Mouse (Mus musculus): ENCODE measurements at regions not wholly inside any gene's neighbourhood (a gene's known extent, or its start where the extent isn't known, plus 50 kb on each side); places are given as distances from the start of the nearest gene placed in this dataset.

DNA sequence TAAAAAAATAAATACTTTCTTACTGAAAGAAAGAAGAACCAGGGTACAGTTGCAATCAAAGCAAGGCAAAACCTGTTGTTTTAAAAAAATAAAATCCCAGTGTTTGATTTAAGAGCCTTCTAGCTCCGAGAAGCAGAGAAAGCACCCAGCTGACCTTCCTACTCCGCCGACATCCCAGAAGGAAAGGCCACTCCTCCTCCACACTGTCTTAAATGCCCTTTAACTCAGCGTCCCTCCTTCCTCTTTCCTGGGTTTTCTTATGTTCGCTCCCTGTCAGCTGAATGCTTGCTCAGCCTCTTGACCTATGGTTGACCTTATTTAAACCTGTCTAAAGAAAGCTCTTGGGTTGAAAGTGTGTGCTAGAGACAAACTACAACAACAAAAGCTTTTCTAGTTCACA, 79.1 kb downstream of the Sptssa start:
- DNase-seq (ENCODE audit: low spot score in 2 of 2) = no peak

DNA sequence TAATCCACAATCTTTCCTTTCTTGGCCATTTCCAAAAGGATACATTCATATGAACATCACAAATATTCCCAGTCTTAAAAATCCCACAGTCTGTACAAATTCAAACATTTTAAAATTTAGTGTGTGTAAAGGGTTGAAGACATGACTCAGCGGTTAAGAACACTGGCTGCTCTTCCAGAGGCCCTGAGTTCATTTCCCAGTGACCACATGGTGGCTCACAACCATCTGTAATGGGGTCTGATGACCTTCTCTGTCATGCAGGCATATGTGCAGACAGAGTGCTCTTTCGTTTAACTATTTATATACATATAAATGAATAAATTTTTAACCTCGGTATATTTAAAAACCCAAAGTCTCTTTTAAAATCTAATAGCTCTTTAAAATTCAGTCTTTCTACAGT, 79.6 kb downstream of the Sptssa start:
- DNase-seq (ENCODE audit: low spot score in 2 of 2) = no peak

DNA sequence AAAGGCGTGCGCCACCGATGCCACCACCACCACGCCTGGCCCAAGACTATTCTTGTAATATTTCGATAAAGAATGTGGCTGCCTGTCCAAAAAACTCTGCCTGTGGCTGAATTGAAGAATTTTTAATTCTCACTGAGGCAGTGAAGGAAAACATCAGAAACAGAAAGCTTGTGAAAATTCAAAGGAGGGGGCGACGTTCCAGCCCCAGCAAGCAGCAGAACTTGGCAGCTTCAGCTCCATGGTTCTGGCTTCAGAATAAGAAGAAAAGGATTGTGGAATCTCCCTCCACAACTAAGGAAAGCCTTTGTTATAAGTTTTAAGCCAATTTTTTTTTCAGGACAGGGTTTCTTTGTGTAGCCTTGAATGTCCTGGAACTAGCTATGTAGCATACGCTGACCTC, 83.5 kb downstream of the Sptssa start:
- no peak for DNase-seq (ENCODE audit: low spot score in 2 of 2)

DNA sequence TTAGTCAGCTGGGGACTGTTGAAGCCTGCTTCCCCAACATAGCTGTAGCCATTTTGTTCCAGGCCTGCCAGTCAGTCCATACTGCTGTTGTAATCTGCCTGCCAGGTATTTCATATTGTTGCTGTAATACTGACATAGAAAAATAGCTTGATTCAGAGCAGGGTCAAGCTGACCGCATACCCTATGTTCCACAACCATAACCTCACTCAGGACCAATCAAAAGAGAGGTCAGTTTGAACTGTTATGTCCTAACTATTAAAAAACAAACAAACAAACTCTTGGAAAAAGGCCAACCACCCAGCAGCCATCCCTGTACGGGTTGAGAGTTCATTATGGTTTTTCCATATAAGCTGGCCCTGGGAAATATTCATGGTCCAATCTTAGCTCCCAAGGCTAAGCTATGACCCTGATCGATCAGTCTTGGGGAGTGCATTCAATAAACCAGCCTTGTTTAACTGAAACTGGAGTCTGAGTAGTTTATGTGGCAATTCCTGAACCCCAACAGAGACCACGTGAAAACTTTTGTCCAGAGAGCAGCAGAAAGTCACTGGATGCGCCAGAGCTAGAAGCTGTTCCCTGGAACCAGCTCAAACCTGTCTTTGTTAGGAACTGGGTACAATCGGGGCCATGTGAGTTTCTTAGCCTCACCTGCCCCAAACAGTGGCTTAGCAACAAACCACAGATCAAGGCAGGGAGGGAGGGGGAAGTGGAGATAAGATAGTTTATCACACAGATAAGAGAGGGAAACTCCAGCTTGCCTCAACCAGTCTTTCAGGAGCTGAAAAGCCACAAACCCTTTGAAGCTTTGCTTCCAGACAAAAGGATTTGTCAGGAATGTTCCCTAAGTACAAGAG, 88.1 kb downstream of the Sptssa start:
- DNase-seq (ENCODE audit: low spot score in 2 of 2) = no peak

DNA sequence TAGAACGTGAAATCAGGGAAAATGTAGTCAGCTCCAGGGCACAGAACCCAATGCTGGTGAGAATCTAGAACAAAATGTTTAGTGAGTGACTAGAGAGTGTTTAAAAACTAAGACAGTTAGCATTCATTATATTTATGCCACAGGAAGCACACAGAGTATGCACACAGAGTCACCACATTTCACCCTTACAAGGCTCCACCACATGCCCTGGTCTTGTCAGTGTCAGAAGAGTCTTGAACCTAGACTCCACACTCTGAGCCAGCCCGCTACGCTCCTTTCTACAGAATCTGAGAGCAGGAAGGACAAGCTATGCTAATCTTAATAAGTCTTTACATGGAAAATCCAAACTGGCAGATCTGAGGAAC, 89.0 kb downstream of the Sptssa start:
- no peak for DNase-seq (ENCODE audit: low spot score in 2 of 2)

DNA sequence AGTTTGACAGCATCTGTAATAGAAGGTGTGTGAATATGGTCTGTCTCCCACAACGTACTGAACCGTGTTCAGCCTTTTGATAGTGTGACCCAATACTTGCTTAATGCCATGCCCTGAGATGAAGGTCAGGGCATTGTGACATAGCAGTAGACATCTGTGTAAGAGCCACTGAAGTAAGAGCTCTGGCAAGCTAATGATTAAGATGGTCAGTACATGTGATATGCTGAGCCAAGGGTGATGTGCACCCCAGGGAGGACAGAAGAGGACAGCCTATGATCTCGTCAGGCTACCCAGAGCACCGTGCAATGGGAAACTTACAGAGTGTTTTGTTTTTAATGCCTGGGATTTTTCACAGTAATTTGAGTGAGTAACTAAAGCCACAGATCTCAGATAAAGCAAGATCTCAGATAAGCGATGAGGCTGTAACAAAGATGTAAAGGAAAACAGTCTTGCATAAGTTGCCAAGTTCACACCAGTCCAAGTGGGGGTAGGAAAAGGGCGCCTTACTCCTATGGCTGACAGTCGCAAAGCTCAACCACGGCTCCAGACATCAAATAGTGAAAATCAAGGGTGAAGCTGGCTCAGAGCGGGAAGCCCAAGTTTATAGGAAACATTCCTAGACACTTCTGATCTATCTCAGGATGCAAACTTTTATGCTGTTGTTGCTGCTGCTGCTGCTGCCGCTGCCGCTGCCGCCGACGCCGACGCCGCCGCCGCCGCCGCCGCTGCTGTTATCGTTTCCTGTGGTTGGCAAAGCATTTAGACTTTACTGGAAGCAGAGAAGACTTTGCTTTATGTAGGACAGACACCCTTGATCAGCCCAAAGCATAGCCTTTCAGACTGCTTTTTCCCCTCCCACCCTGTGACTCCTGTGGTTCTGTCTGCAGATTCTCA, 89.6 kb downstream of the Sptssa start:
- DNase-seq (ENCODE audit: low spot score in 2 of 2) = no peak

DNA sequence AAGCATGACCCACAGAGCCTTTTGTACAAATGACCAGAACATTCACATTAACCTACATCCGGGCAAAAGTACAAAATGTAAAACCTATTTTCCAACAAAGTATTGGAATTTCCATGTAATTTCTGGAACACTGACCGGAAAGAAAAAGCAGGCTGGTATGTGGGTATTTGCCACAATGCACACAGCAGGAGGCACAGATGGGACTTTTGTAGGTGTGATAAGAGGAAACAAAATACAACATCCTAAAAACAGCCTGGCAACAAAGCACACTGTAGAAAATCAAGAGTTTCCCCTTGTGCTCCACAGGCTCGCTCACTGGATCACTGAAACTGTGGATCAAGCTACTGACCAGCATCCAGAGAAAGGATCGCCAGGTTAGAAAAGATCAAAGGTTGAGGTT, 94.4 kb downstream of the Sptssa start:
- DNase-seq (ENCODE audit: low spot score in 2 of 2) = no peak

DNA sequence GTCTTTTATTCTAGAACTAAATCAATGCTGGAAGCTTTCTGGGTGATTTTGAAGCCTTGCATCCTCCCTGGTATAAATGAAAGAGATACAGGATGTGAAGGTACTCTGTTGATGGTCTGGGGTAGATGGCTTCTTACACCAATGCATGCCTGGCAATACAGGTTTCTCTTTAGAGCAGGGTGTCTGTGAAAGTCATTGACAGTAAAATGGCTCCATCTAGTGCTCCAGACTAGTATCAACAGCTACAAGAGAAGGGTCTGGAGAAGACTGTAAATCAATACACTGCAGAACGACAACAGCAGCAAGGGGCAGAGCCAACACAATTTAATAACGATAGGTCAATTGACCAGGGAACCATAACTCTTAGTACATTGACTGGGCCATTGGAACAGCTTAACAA, 98.3 kb downstream of the Sptssa start:
- DNase-seq (ENCODE audit: low spot score in 2 of 2) = no peak

DNA sequence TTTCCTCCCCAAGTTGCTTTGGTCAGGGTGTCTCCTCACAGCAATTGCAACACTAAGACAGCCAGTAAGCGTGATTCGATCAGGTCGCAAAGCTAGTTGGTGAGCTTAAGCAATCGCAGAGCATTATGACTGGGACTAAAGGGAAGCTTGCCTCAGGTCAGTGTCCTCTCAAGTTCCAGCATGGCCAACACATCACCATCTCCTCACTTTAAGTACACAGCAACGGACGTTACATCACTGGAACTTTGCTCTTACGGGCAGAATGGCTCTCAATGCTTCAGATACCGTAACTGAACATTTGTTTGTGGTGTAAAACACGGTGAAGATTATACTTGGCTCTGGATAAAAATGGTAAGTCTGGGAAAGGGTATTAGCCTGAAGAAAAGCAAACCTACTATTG, 106.7 kb downstream of the Sptssa start:
- no peak for DNase-seq (ENCODE audit: low spot score in 2 of 2)

DNA sequence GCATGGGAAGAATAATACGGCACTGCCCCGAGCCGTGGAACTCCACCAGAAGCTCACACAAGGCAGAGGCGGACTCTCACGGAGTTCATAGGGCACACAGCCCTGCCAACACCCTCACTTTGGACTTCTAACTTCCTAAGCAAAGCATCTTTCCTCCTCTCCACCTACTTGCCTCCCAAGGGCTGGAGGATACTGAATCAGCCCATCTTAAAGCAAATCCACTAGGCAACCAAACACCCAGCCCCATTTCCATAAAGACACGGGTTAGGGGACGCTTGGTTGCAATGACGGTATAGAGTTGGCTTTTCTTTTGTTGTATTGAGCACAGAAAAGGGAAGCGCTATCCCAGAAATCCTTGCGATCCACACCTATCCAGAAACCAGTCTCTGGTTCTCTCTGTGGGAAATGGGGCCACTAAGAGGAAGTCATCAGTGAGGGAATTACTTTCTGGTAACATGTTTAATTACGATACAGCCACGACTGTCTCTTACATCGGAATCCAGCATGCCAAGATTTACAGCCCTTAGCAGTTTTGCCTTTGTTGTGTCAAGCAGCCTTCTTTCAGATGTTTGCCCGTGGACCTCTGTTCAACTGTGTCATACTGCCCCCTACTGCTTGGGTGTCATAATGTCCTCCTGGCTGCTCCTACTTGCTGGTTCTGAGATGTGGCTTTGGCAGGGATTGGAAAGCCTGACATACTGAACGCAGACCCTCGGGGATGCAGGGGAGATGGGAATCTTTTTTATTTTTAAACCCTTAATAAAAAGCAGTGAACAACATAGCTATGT, 110.4 kb downstream of the Sptssa start:
- peak in 1 of 2 experiments; percentile 8 for DNase-seq (ENCODE audit: low spot score in 2 of 2)

DNA sequence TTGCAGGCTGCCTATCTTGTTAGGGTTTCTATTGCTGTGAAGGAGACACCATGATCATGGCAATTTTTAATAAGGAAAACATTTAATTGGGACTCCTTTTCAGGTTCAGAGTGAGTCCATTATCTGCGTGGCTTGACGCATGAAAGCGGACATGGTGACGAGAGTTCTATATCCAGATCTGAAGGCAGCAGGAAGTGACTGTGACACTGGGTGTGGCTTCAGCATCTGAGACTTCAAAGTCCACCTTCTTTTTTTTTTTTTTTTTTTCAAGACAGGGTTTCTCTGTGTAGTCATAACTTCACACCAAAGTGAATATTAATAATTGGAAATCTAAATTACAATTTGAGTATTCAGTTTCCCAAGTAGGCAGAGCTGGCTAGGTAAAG, 118.1 kb downstream of the Sptssa start:
- no peak for DNase-seq (ENCODE audit: low spot score in 2 of 2)

DNA sequence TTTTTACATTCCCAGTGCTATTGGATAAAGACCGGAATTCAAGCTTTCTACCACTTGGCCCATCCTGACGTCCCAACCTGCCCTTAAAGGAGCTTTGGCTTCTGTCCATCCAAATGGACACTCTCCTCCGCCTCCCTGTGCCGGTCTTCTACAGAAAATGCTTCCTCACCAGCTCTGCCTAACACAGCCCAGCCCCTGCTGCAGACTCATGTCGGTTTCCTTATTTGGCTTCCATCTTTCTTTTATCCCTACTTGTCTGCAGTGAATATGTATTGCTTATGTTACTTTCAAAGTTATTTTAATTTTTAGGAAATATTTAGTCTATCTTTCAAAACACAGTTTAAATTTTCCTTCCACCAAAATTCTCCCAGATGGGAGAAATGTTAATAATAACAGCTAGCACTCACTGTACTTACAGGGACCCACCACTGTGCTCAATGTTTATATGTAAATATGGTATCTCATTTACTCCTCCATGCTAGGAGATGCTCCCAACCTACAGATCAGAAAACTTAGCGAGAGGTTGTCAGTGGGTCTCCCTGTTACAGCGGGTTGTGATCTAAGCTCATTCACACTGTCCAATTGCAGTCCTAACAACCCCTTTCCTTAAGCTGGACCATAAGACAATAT, 118.6 kb downstream of the Sptssa start:
- DNase-seq (ENCODE audit: low spot score in 2 of 2) = no peak

DNA sequence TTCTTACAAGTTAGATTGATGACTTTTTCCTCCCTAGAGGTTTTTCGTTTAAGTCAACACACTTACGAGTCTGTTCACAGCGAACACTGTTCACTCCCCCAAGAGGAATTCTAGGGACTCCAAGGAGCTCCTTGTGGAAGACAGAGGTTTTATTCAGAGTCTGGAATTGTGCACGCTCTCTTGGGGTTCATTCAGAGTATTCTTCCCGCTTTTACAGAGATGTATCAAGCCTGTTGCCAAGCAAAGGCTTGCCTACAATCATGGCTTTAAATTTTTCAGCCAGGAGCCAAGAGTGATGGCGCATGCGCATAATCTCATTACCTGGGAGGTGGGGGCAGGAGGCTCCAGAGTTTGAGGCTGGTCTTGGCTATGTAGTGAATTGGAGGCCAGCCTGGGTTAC, 119.4 kb downstream of the Sptssa start:
- DNase-seq (ENCODE audit: low spot score in 2 of 2) = no peak

DNA sequence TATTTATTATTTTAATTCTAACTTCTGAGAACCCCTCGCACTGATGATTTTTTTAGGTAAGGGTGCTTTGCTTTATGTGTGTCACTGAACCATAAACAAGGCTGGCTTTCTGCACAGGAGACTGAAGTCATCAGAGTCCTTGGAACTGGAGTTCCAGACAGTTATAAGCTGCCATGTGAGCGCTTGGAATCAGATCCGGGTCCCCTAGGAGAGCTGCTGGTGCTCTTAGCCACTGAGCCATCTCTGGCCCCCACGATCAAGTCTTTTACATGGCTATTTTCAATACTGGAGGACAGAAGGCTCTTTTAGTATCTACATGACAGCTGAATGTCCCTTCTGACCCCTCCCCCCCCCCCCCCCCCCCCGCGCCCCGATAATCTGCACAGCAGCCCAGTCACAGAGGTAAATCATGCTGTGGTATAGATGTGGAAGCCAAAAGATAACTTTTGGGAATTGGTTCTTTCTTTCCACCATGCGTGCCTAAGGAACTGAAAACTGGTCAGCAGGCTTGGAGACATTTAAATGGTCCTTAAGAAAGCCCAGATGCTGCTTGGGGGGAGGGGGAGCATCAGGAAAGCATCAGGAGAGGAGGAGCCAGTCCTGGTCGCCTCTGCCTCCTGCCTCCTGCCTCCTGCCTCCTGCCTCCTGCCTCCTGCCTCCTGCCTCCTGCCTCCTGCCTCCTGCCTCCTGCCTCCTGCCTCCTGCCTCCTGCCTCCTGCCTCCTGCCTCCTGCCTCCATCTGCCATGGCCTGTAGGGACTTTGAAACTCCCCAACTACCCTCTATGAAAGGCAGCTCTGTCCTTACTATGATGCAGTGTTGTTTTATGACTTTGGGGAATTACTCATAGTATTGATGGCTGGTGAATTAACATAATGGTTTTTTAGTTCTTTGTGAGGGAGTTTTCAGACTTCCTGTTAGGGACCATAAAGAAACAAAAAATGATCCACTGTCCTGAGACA, 120.5 kb downstream of the Sptssa start:
- DNase-seq (ENCODE audit: low spot score in 2 of 2) = no peak

DNA sequence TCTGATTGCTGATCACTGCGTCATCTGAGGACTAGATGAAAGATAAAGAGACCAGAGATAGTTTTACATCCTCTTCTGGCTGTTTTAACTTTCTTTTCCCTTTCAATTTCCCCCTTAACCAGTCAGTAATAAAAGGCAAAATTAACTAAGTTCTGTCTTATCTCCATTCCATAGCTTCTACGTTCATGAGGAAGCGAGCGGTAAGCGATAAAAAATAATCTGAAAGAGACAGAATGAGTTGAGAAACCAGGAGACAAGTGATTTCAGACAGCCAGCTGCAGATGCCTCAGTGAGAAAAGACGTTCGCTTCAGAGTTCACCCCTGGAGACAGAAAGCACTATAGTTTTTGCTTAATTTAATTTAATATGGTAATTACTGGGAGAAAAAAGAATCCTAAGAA, 121.5 kb downstream of the Sptssa start:
- DNase-seq (ENCODE audit: low spot score in 2 of 2) = no peak

DNA sequence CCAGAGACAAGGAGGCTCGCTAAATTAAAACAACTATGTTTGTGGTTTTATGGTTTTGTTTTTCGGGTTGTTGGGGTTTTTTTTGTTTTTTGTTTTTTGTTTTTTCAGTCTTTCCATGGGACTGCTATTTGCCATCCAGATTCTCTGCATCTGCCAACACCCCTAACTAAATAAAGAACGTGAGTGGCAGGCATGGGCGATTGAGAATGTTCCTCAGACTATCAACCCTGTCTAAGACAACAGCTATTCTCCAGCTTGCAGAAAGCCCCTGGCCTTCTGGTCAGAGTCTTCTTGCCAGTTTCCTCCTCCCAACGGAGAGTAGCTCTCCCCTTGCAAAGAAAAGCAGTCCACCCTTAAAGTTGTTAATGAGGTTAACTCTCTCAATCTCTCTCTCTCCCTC, 123.2 kb downstream of the Sptssa start:
- no peak for DNase-seq (ENCODE audit: low spot score in 2 of 2)

DNA sequence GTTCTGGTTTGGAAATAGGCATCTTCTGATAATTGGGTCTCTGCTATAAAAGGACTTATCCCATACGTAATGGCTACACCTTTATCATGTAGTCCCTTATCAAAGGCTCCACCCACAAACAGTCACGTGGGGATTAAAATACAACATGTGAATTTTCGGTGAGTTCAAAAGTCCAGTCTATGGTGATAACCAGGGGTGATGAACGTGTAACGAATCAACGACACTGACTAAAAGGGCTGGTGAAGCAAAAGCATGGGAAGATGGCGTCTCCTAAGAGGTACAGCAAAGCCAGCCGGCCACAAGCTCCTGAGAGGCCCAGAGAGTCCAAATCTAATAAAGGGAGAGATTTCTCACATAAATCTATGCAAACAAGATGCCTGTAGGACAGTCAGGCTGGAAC, 124.3 kb downstream of the Sptssa start:
- DNase-seq (ENCODE audit: low spot score in 2 of 2) = no peak

DNA sequence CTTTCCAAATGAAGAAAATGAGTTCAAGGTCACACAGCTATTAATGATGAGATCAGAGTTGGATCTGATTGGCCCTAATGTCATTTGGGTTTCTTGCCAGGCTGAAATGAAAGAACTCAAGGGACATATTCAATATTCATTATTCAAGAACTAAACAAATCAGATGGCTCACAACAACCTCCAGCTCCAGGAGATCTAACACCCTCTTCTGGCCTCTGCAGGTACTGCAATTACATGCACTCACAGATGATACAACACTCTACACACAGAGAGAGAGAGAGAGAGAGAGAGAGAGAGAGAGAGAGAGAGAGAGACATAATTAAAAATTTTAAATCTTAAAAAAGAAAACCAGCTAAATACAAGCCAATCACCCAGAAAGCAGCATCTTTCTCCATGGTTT, 128.3 kb downstream of the Sptssa start:
- DNase-seq (ENCODE audit: low spot score in 2 of 2) = no peak

DNA sequence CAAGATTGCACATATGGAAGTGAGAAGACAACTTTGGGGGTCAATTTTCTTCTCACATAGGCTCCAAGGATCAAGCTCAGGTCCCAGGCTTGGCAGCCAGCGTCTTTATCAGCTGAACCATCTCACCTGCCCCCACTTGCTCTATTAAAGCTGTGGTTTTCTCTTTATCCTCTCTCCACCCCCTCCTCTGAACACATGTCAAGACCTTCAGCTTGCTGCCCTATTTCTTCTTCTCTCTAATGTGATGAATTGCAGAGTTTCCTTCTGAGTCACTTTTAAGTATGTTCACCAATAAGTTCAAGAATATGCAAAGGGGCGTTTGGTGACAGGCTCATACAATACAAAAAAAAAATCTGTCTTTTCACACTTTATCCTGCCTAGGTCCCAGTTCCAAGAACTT, 128.8 kb downstream of the Sptssa start:
- DNase-seq (ENCODE audit: low spot score in 2 of 2) = no peak

DNA sequence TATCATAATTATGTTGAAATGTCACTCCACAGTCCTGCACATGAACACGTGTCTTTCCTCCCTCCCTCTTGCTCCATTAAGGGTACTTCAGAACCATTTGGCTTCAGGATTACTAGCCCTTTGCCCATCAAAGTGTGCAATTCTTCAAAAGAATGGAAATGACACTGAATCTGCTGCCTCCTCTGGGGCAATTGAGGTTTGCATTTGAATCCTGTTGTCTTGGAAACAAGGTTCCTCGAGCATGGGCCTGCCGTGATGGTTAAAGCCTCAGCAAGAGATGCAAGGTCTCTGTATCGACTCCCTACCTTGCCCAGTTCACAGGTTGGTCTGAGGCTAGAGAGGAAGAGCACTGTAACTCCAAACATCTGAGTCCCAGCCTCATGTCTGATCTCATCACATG, 136.0 kb downstream of the Sptssa start:
- DNase-seq (ENCODE audit: low spot score in 2 of 2) = no peak

DNA sequence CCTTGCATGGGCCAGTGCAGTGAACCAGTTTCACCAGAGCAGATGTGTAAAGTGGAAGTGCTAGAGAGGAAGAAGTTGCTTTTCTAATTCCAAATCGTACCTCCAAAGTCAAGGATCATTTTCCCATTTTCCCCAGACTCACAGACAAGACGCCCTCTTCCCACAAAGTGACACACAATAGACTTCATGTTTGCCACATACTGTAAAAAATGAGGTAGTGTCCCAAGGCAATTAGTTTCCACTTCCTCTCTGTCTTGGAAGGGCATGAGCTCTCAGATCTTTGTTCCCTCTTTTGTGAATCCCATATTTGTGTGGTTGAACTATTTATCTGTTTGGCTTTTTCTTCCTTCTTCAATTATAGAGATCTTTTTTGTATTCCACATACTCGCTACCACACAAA, 137.0 kb downstream of the Sptssa start:
- DNase-seq (ENCODE audit: low spot score in 2 of 2) = no peak
